Mouse (Mus musculus): ENCODE results near the gene Psmc3.

Gene Psmc3

DNA sequence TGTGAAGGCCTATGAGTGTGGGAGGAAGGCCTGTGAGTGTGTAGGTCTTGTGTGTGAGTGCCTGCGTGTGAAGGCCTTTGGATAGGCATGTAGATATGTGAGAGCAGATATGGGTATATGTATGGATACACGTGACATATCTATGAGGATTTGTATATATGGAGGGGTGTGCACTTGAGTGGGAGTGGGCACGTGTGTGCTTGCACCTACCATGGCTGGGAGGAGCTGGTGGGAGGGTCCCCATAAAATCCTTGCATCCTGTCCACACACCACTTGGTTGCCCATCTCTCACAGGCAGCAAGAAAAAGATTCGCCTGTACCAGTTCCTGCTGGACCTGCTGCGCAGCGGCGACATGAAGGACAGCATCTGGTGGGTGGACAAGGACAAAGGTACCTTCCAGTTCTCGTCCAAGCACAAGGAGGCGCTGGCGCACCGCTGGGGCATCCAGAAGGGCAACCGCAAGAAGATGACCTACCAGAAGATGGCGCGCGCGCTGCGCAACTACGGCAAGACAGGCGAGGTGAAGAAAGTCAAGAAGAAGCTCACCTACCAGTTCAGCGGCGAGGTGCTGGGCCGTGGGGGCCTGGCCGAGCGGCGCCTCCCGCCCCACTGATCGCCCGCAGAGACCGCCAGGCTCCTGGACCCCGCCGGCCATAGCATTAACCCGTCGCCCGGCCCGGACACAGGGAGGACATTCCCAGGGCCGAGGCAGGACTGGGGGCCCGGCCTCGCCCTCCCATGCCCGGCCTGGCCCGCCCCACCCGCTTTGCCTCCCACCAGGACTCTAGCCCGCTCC, 61.2 kb downstream of the Psmc3 start:
- peak; percentile 99 for DNase-seq

- no peak for DNase-seq
These were observed 61.8 kb downstream of the Psmc3 start for GRCm38 (mm10) chr2:91115578-91115970.
